8 mouse cellular contexts compared by ENCODE assay signal in the genomic region with DNA sequence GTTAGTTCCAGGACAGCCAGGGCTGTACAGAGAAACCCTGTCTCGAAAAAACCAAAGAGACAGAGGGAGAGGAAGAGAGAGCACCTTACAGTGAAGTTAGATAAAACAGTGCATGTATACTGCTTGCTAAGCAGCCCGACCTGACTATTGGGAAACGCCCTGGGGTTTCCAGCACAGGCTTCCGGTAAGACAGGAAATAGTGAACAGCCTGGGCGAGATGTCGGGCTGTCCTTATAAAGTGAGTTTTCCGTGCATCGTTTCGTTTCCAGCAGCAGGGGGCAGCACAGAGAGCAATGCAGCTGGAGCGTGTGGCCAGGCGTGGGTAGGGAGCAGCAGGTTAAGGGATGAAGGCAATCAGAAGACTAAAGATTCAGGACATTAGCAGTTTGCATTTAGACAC. TPM values are rescaled to one million over a fixed set of nuclear protein-coding genes. Genes with fewer than 3 reads are reported as not detected.
DNase-seq lines count a peak whose midpoint lies in the region; ATAC-seq and TF ChIP-seq lines count a peak whose summit lies in the region.

No protein-coding gene starts in this region.

- peak overlapping the region; percentile 61 for H3K9ac ChIP-seq in ES-Bruce4 (ENCODE audit: low read depth, poor library complexity, severe bottlenecking)
- no peak overlapping the region for H3K9ac ChIP-seq in forebrain, embryonic 14.5 days (ENCODE audit: low read length)
- no peak overlapping the region for H3K9ac ChIP-seq in neural tube, embryonic 13.5 days

- peak; percentile 74 for TF ChIP-seq CTCF in ES-Bruce4 (IDR thresholded peaks at IDR 0.05; ENCODE audit: low read depth, low read length)

- H3K36me3 ChIP-seq in ES-Bruce4 (ENCODE audit: control insufficient read depth, insufficient read depth, low read length, poor library complexity, severe bottlenecking), result no peaks in the 10 kb centered on the region
- no peaks in the 10 kb centered on the region for H3K36me3 ChIP-seq in forebrain, embryonic 14.5 days (ENCODE audit: control insufficient read depth, insufficient read depth, low read length)
- no peaks in the 10 kb centered on the region for H3K36me3 ChIP-seq in neural tube, embryonic 13.5 days

- no peak overlapping the region for H3K4me3 ChIP-seq in ES-Bruce4 (ENCODE audit: low read depth, low read length)
- H3K4me3 ChIP-seq in forebrain, embryonic 14.5 days (ENCODE audit: low read depth, low read length), result no peak overlapping the region
- H3K4me3 ChIP-seq in neural tube, embryonic 13.5 days, result no peak overlapping the region

- DNase-seq in c-Kit-positive CD71-positive TER-119-positive erythroid progenitor cells, embryonic 14.5 days (ENCODE audit: low spot score), result peak; percentile 82
- peak; percentile 70 for DNase-seq in forebrain, embryonic 14.5 days (ENCODE audit: low spot score)
- peak; percentile 51 for DNase-seq in heart, postnatal 25 days (ENCODE audit: low spot score)
- peak; percentile 67 for DNase-seq in large intestine, adult 2 months (ENCODE audit: low read depth, low spot score)
- DNase-seq in lung, adult 18-20 months, result peak; percentile 79 to 84
- peak; percentile 75 for DNase-seq in testis, postnatal 10 days (ENCODE audit: low spot score)

- WGBS in forebrain, embryonic 14.5 days, result 25% methylated on average over 11 of the region's 11 CpGs
- 8% methylated on average over 11 of the region's 11 CpGs for WGBS in large intestine, adult 2 months
- WGBS in neural tube, embryonic 13.5 days, result 23% methylated on average over 11 of the region's 11 CpGs

- intact Hi-C loops in heart, postnatal 25 days (cut with DNase I), result loop anchor here (2.0 kb wide), 1 partner anchor 45 kb away; no protein-coding TSS in a partner anchor

- 0 out of 2 replicates have a peak, but pooled peaks have one; percentile 14 for TF ChIP-seq EP300 in ES-Bruce4 (IDR thresholded peaks at IDR 0.05; ENCODE audit: insufficient read depth, low read depth, low read length)

- peak overlapping the region; percentile 87 for H3K27ac ChIP-seq in ES-Bruce4 (ENCODE audit: insufficient read depth, low read length)
- no peak overlapping the region for H3K27ac ChIP-seq in forebrain, embryonic 14.5 days (ENCODE audit: low read depth, low read length)
- no peak overlapping the region for H3K27ac ChIP-seq in neural tube, embryonic 13.5 days (replicated peaks)

- H3K9me3 ChIP-seq in ES-Bruce4 (replicated peaks; ENCODE audit: control insufficient read depth, insufficient read depth, low read length, poor library complexity, severe bottlenecking), result no peaks in the 10 kb centered on the region
- H3K9me3 ChIP-seq in forebrain, embryonic 14.5 days (replicated peaks; ENCODE audit: control insufficient read depth, low read length), result no peaks in the 10 kb centered on the region
- no peaks in the 10 kb centered on the region for H3K9me3 ChIP-seq in neural tube, embryonic 13.5 days

- ATAC-seq in forebrain, embryonic 14.5 days, result peak; percentile 58
- peak; percentile 64 for ATAC-seq in neural tube, embryonic 13.5 days (ENCODE audit: low read depth)

- no peaks in the 10 kb centered on the region for H3K27me3 ChIP-seq in ES-Bruce4 (ENCODE audit: control insufficient read depth, insufficient read depth, low read length, poor library complexity, severe bottlenecking)
- no peaks in the 10 kb centered on the region for H3K27me3 ChIP-seq in forebrain, embryonic 14.5 days (replicated peaks; ENCODE audit: control insufficient read depth, insufficient read depth, low read length)
- H3K27me3 ChIP-seq in neural tube, embryonic 13.5 days, result no peaks in the 10 kb centered on the region

- no peak overlapping the region for H3K4me2 ChIP-seq in forebrain, embryonic 14.5 days (ENCODE audit: low read length)
- H3K4me2 ChIP-seq in neural tube, embryonic 13.5 days, result peak overlapping the region; percentile 3; the same call in 1 of the 2 replicates

- H3K4me1 ChIP-seq in ES-Bruce4 (ENCODE audit: control insufficient read depth, insufficient read depth, low read length), result peaks cover 2% of the 10 kb centered on the region
- H3K4me1 ChIP-seq in forebrain, embryonic 14.5 days (ENCODE audit: control insufficient read depth, insufficient read depth, low read length), result no peaks in the 10 kb centered on the region
- 0 out of 2 replicates have a peak, but pooled peaks cover 5% of the 10 kb centered on the region for H3K4me1 ChIP-seq in neural tube, embryonic 13.5 days (replicated peaks)

- no peak for TF ChIP-seq POLR2A in ES-Bruce4 (IDR thresholded peaks at IDR 0.05; ENCODE audit: insufficient read depth, low read length)

RNA-seq across cellular contexts. Expression of a gene that starts 23.0 kb away (rescaled TPM):
- 51.5 and 59.4 TPM in 2 replicates for polyA plus RNA-seq in ES-Bruce4 (2011; ENCODE audit: insufficient read depth, insufficient read length, low read depth, missing spikeins)
- polyA plus RNA-seq in forebrain, embryonic 14.5 days (2014; fragmentation: Nextera tagmentation; extraction: Ambion mirVana), result 28.6 and 32.6 TPM in 2 replicates
- total RNA-seq in heart, postnatal 25 days (2021), result 10 to 100 TPM; 38.5 to 39.0 TPM
- polyA plus RNA-seq in large intestine, adult 2 months (2012; rRNA removed), result 43.2 and 46.7 TPM in 2 replicates
- polyA plus RNA-seq in neural tube, embryonic 13.5 days (2015; fragmentation: Nextera tagmentation; extraction: Ambion mirVana), result 21.1 and 25.8 TPM in 2 replicates

RNA-seq across cellular contexts. Expression of a gene that starts 49.4 kb away (rescaled TPM):
- 2,132 and 2,301 TPM in 2 replicates for polyA plus RNA-seq in ES-Bruce4 (2011; ENCODE audit: insufficient read depth, insufficient read length, low read depth, missing spikeins)
- 4,105 and 4,592 TPM in 2 replicates for polyA plus RNA-seq in forebrain, embryonic 14.5 days (2014; fragmentation: Nextera tagmentation; extraction: Ambion mirVana)
- total RNA-seq in heart, postnatal 25 days (2021), result 100 to 1,000 TPM; 316 to 357 TPM
- 1,007 and 1,129 TPM in 2 replicates for polyA plus RNA-seq in large intestine, adult 2 months (2012; rRNA removed)
- 4,471 and 4,554 TPM in 2 replicates for polyA plus RNA-seq in neural tube, embryonic 13.5 days (2015; fragmentation: Nextera tagmentation; extraction: Ambion mirVana)
